Comparison of ENCODE assay signal across 10 mouse cellular contexts in the genomic region with DNA sequence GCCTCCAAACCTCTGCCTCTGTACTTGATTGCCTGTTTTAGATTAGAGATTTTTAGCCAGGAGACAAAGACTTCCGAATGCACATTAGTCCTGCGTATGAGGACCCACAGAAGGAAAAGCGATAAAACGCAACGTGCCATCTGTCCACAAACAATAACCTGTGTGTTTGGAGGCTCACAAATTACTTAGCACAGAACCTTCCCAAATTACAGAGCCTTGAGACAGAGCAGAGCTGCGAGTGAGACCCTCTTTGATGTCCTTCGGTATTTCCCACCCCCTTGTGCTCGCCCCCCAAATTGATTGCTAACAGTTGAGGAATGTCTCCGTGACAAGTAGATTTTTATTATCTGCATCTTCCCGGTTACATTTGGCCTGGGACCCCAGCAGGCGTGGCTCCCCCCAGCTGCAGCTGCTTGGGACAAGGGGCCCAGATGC.
DNase-seq lines count a peak whose midpoint lies in the region; ATAC-seq and TF ChIP-seq lines count a peak whose summit lies in the region.
"Had no signal": no experiment of that assay in that cellular context is flagged by ENCODE, and none has a peak within 500 bp of the region (broad histone marks: within the 10 kb centered on the region; RNA-seq: fewer than 3 reads in every experiment).

No protein-coding gene starts in this region.

- peak overlapping the region; percentile 96 for H3K27ac ChIP-seq in left cerebral cortex, adult 2 months
- H3K27ac ChIP-seq in embryonic facial prominence, embryonic 12.5 days, result peak overlapping the region; percentile 84
- no peak overlapping the region for H3K27ac ChIP-seq in hindbrain, embryonic 12.5 days
- no peak overlapping the region for H3K27ac ChIP-seq in midbrain, postnatal 0 days (ENCODE audit: low read depth, low read length)
- H3K27ac ChIP-seq: liver, embryonic 15.5 days had no signal

- no peaks in the 10 kb centered on the region for H3K36me3 ChIP-seq in embryonic facial prominence, embryonic 12.5 days
- no peaks in the 10 kb centered on the region for H3K36me3 ChIP-seq in hindbrain, embryonic 12.5 days
- H3K36me3 ChIP-seq in midbrain, postnatal 0 days (ENCODE audit: insufficient read depth, low read length), result no peaks in the 10 kb centered on the region
- H3K36me3 ChIP-seq: liver, embryonic 15.5 days had no signal

- H3K9me3 ChIP-seq in embryonic facial prominence, embryonic 12.5 days, result no peaks in the 10 kb centered on the region
- H3K9me3 ChIP-seq in hindbrain, embryonic 12.5 days (replicated peaks), result no peaks in the 10 kb centered on the region
- no peaks in the 10 kb centered on the region for H3K9me3 ChIP-seq in midbrain, postnatal 0 days (ENCODE audit: low read length)
- H3K9me3 ChIP-seq: liver, embryonic 15.5 days had no signal

- ATAC-seq in embryonic facial prominence, embryonic 12.5 days (ENCODE audit: insufficient number of reproducible peaks, insufficient read depth, low FRiP score, low TSS enrichment), result no peak
- no peak for ATAC-seq in hindbrain, embryonic 12.5 days (ENCODE audit: low FRiP score)
- no peak for ATAC-seq in midbrain, postnatal 0 days (ENCODE audit: low FRiP score)

- H3K27me3 ChIP-seq in embryonic facial prominence, embryonic 12.5 days, result no peaks in the 10 kb centered on the region
- H3K27me3 ChIP-seq in hindbrain, embryonic 12.5 days, result peaks cover 4% of the 10 kb centered on the region; the same call in 1 of the 2 replicates
- H3K27me3 ChIP-seq in midbrain, postnatal 0 days (ENCODE audit: insufficient read depth, low read length), result no peaks in the 10 kb centered on the region

- H3K4me2 ChIP-seq in embryonic facial prominence, embryonic 12.5 days (replicated peaks), result peak overlapping the region; percentile 81
- peak overlapping the region; percentile 66 for H3K4me2 ChIP-seq in hindbrain, embryonic 12.5 days (replicated peaks)
- peak overlapping the region; percentile 86 for H3K4me2 ChIP-seq in midbrain, postnatal 0 days (ENCODE audit: low read depth, low read length, poor library complexity, severe bottlenecking)
- H3K4me2 ChIP-seq: liver, embryonic 15.5 days had no signal

- peaks cover 45% of the 10 kb centered on the region for H3K4me1 ChIP-seq in embryonic facial prominence, embryonic 12.5 days
- peaks cover 44% of the 10 kb centered on the region for H3K4me1 ChIP-seq in hindbrain, embryonic 12.5 days
- H3K4me1 ChIP-seq in midbrain, postnatal 0 days (ENCODE audit: insufficient read depth, low read length), result peaks cover 8% of the 10 kb centered on the region
- H3K4me1 ChIP-seq: liver, embryonic 15.5 days had no signal

- DNase-seq in left cerebral cortex, adult 2 months (ENCODE audit: extremely low spot score in 1 of 2, low spot score in 2 of 2), result no peak
- DNase-seq in left cerebral cortex, postnatal 4 days, result no peak
- peak; percentile 24 for DNase-seq in midbrain, postnatal 0 days (ENCODE audit: low spot score)
- no peak for DNase-seq in spleen, postnatal 14 days (ENCODE audit: low spot score in 2 of 2)
- DNase-seq in MN1 (ENCODE audit: low spot score), result no peak
- no peak for DNase-seq in urinary bladder, postnatal 14 days (ENCODE audit: low spot score)
- DNase-seq: kidney, adult 2 months had no signal

- H3K4me3 ChIP-seq in left cerebral cortex, adult 2 months, result no peak overlapping the region
- peak overlapping the region; percentile 20; the same call in 1 of the 2 replicates for H3K4me3 ChIP-seq in embryonic facial prominence, embryonic 12.5 days
- no peak overlapping the region for H3K4me3 ChIP-seq in hindbrain, embryonic 12.5 days
- no peak overlapping the region for H3K4me3 ChIP-seq in midbrain, postnatal 0 days (ENCODE audit: low read depth, low read length)
- H3K4me3 ChIP-seq: liver, embryonic 15.5 days had no signal

- 13% methylated on average over 11 of the region's 11 CpGs for WGBS in embryonic facial prominence, embryonic 12.5 days
- WGBS in hindbrain, embryonic 12.5 days, result 22% methylated on average over 11 of the region's 11 CpGs
- WGBS in midbrain, postnatal 0 days, result 18% methylated on average over 11 of the region's 11 CpGs

- intact Hi-C loops in left cerebral cortex, adult 2 months (cut with DNase I), result loop anchor here (5.0 kb wide), 1 partner anchor 476 kb away; no protein-coding TSS in a partner anchor
- intact Hi-C loops in left cerebral cortex, postnatal 4 days (cut with DNase I), result no loop called here

- H3K9ac ChIP-seq in embryonic facial prominence, embryonic 12.5 days, result no peak overlapping the region
- H3K9ac ChIP-seq in hindbrain, embryonic 12.5 days, result 0 out of 2 replicates have a peak overlapping the region, but pooled peaks have one; percentile 41
- H3K9ac ChIP-seq in midbrain, postnatal 0 days (replicated peaks; ENCODE audit: low read length, poor library complexity, severe bottlenecking), result no peak overlapping the region
- H3K9ac ChIP-seq: liver, embryonic 15.5 days had no signal

- TF ChIP-seq CTCF in left cerebral cortex, adult 2 months (IDR thresholded peaks at IDR 0.05), result no peak
- no peak for TF ChIP-seq CTCF in midbrain, postnatal 0 days (IDR thresholded peaks at IDR 0.05)

Comparison
In these comparisons a context has a peak if more than half of its experiments do, and no peak if none do; other contexts are left out.
1. H3K27ac ChIP-seq: peak in left cerebral cortex, adult 2 months (single experiment) and embryonic facial prominence, embryonic 12.5 days (single experiment); none in hindbrain, embryonic 12.5 days (single experiment) and midbrain, postnatal 0 days (single experiment).
2. Peak in every context shown above with its lines, with median percentiles within 50 percentile points of each other: H3K4me2 ChIP-seq.